Mouse (Mus musculus): ENCODE results near the gene Pcnt.

Gene Pcnt

DNA sequence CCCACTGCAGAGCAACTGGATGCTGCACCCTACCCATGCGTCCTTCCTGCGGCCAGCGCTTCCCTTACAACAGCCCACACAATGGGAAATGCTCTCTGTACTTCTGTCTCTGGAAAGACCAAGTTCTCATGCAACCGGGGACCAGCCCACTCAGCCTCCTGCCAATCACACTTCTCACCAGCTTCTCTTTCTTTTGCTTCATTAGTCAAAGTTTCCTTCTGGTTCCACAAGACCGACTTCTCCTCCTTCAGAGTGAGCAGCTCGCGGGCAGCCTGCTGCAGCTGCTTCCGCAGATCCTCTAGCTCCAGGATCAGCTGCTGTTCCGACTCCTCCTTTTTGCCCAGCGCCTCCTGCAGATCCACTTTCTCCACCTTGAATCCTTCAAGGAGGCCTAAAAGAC lies 34.1 kb downstream of the Pcnt start:
- no peak for DNase-seq (ENCODE audit: low spot score in 2 of 2)

DNA sequence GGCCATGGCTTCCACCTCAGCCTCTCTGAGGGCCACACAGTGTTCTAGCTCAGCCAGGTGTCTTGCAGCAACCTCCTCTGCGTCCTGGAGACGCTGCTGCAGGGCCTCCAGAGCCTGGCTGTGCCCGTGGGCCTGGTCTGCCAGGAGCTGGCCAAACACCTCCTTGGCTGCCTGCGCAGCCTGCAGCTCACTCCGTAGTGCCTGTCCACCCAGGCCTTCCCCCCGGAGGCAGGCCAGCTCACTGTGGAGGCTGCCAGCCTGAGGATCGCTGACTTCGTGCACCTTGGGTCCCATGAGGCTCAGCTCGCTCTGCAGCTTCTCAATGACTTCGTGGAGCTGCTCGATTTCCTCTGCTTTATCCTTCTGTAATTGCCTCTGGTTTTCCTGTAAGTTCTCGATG lies 50.0 kb downstream of the Pcnt start:
- DNase-seq (ENCODE audit: low spot score in 2 of 2): no peak

DNA sequence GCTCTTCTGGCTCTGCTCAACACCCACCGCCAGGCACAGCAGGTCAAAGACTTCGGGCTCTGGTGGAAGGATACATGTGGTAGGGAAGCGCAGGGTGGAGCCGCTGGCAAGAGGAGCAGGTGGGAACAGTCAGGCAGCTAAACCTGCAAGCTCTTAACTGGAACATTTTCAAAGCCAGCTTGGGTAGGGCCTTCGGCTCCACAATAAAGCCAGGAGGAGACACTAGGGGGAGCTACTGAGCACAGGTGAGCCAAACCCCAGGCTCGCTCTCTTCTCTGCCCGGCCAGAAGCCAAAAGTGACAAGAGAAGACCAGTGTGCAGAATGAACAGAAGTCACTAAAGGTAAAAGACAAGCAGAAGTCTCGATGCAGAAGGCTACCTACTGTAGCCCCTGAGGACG lies 50.8 kb downstream of the Pcnt start:
- no peak for DNase-seq (ENCODE audit: low spot score in 2 of 2)

DNA sequence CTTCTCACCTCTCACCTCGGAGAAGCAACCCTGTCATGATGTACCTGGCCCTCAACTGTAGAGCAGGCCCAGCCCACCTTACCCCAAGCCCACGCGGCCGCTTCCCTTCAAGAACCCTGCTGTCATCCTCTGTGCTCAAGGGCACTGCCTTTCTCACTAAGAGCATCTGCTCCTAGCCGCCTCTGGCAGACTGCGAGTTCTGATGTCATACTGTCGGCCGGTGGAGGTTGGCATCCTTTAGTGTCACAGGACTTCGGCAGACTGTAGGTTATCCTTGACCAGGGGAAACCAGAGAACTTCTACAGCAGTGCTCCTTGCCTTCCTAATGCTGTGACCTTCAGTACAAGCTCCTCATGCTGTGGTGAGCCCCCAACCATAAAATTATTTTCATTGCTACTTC lies 51.4 kb downstream of the Pcnt start:
- DNase-seq (ENCODE audit: low spot score in 2 of 2): no peak

DNA sequence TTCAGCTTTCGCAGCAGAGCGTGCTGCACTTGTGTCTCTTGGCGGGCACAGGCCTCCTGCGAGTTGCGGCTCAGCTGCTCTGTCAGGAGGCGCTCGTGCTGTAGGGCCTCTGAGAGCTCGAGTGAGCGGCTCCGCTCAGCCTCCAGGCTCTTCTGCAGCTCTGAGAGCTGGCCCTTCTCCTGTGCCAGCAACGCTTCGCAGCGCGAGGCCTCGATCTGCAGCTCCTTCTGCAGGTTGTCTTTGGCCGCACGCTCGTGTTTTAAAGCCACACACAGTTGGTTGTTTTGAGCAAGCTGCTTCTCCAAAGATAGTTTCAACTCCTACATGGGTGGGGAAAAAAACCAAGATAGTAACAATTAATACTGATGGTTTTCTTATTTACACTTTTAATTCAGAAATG lies 67.6 kb downstream of the Pcnt start:
- DNase-seq (ENCODE audit: low spot score in 2 of 2): no peak

DNA sequence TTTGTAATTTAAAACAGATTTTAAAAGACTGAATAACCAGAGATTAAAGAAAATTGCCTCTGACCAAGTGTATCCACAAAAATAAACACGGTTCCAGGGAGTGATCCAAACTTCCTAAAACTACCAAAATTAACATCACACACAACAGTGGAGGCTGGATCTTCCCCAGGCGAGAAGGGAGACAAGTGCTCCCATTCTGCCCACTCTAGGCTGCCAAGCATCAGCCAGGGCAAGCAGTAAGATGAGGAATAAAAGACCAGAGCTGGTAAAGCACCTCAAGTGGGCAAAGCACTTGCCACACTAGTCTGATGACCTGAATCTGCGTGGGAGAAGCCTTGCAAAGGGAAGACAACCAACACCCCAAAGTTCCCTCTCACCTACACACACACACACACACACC lies 70.8 kb downstream of the Pcnt start:
- no peak for DNase-seq (ENCODE audit: low spot score in 2 of 2)

DNA sequence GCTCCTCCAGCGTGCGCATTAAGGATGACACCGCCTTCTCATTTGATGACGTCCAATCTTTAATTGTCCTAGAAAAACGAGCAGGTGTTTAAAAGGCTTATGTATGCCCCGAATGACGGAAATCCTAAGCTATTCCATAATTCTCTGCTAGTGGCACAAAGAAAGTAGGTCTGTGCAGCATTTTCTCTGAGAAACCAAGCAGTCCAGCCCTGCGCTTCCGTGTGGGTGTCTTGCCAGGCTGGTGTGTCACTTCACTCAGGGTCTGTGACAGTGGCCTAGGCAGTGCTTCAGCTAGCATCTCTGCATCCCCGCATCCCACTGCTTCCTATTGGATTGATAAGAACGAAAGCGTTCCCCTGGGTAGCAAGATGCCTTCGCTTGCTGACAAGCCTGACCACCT lies 73.8 kb downstream of the Pcnt start:
- no peak for DNase-seq (ENCODE audit: low spot score in 2 of 2)

DNA sequence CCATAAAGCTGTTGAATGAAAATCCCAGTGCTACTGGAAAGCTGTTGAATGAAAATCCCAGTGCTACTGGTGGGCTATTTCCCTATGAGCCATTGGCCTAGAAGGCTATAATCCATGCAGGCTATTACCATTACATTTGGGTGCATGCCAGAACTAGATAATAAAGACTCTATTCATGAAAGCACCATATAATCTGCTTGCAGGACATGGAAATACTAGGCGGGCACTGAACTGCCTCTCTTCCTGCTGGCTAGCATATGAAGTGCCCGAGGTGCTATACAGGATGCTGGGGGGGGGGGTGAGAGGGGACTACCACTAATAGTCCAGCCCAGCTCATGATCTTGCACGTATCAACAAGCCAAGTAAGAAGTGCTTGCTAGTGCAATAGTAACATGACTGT lies 79.4 kb downstream of the Pcnt start:
- no peak for DNase-seq (ENCODE audit: low spot score in 2 of 2)

DNA sequence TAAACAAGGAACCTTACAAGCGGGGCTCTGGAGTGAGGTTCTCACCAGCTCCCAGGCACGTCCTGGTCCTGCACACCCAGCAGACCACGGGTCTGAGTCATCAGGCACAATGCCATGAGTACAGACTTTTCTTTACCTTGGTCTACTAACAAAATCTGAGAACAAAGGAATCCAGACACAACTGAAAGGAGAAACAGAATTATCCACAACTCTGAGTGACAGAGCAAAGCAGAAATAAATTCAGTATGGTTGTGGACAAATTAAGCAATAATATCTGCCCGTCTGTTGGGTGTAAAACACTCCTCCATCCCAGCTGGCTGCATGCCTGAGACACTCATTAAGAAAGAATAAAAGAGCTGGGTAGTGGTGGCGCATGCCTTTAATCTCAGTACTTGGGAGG lies 84.1 kb downstream of the Pcnt start:
- no peak for DNase-seq (ENCODE audit: low spot score in 2 of 2)

DNA sequence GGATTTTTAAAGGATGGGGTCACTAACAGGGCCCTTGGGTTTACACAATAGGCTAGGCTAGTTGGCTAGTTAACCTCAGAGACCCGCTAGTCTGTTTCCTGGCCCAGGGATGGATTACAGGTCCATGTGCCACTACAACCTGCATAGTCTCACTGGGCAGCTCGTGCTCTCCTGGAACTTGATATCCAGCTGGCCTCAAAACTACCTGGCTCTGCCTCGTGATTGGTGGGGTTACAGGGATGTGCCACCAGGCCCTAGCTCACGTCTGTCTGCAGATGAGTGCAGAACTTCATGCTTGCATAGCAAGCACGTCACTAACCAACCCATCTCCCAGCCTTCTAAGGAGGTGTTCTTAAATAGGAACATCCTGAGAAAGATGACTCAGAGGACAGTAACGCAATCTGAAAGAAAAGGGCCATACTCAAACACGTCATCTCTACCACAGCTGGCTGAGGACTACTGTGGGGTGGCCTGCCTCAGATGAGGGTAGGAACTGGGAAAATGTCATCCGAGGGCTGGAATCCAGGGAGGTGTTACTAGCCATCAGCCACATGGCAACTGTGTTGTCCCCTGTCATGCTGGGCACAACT lies 85.2 kb downstream of the Pcnt start:
- no peak for DNase-seq (ENCODE audit: low spot score in 2 of 2)

DNA sequence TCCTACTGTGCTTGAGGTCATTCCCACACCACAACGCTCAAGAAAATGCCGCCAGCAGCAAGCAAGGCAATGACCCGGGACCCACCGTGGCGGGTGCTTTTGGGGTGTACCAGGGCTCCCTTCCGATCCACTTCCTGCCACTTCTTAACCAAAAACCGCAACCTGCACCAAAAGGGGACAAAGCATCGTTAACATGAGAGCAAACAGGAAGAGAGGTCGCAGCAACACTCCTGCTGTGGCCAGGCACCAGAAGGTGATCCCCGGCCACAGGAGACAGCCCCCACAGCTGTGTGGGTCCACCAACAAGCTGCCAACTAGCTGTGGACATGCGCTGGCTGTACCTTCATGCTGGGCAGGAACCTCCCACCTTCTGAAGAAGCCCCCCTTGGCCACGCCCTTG lies 87.6 kb downstream of the Pcnt start:
- DNase-seq (ENCODE audit: low spot score in 2 of 2): no peak

DNA sequence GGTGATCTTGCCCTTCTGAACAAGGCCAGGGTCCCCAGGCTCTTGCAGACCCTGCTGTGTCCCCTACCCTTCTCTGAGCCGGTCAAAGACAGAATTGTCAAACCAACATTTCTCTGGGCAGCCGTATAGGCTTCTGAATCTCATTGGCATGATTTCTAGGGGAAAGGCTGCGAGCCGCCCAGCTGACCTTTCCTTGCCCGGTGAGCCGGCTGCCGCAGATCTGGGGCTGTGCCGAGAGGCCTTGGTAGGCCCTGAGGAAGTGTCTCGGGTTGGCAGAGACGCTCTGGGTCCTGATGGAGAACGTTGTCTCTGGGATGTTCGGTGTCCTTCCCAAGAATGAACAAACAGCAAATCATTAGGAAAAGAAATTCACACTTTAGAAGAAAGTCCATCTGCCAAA lies 88.6 kb downstream of the Pcnt start:
- no peak for DNase-seq (ENCODE audit: low spot score in 2 of 2)

DNA sequence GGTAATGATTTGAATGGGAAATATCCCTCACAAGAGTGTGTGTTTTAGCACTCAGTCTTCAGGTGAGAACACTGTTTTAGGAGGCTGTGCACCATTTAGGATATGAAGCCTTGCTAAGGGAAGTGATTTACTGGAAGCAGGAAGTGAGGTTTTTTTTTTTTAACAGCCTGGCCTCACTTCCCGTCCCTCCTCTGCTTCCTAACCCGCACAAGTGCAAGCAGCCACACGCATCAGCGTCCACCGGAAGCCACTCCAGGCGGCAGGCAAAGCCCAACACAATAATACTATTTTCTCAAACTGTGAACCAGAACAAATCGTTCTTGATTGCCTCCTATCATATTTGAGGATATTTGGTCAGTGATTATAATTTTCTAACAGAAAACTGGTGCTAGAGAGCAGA lies 90.6 kb downstream of the Pcnt start:
- no peak for DNase-seq (ENCODE audit: low spot score in 2 of 2)

DNA sequence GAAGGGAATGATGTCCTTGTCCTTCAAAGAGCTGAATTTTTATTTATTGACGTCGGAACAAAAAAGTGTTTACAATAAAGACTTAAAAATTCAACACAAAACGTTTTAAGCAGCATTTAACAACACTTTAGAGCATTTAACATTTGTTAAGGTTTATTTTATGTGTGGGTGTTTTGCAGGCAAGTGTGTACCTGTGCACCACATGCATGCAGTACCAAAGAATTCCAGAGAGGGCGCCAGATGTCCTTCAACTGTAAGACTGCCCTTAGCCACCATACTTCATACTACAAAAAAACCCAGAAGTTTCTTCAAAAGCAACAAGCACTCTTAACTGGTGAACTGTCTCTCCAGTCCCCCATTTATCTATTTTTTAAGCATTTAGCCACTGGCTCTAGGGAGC lies 96.0 kb downstream of the Pcnt start:
- peak in 1 of 2 experiments; percentile 30 for DNase-seq (ENCODE audit: low spot score in 2 of 2)

DNA sequence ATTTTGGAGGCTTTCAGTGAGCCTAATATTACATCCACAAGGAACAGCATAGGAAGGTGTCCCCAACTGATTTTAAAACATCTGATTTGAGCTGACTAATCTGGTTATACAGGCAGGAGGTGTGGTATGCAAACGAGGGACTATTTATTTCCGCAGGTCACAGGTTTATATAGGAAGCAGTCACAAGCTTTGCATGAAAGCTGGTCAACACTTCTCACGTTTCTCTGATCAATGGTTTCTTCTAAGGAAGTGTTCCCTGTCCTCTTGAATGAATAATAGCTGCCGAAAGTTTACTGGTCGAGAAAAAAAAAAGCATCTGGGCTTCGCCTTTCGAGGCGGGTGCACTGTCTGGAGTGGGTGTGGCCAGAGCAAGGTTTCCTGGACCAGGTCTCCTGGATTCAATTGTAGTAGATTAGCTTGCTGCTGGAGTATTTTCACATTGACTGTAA lies 96.5 kb downstream of the Pcnt start:
- peak in 1 of 2 experiments; percentile 12 for DNase-seq (ENCODE audit: low spot score in 2 of 2)

DNA sequence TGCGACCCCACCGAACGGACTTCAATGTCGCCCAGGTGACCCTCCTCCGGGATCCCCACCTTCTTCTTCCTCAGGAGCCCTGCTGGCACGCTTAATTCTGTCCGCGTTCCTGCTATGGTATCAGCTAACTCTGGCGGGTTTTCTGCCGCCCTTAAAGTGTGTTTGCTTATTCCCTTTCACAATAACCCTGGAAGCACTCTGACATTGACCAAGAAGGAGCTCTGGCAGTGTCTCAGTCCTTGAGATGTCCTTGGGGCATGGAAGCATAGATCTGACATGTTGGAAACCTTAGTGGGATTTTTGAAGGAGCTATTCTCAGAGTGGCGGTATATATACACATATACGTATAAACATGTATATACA lies 97.1 kb downstream of the Pcnt start:
- DNase-seq (ENCODE audit: low spot score in 2 of 2): no peak

DNA sequence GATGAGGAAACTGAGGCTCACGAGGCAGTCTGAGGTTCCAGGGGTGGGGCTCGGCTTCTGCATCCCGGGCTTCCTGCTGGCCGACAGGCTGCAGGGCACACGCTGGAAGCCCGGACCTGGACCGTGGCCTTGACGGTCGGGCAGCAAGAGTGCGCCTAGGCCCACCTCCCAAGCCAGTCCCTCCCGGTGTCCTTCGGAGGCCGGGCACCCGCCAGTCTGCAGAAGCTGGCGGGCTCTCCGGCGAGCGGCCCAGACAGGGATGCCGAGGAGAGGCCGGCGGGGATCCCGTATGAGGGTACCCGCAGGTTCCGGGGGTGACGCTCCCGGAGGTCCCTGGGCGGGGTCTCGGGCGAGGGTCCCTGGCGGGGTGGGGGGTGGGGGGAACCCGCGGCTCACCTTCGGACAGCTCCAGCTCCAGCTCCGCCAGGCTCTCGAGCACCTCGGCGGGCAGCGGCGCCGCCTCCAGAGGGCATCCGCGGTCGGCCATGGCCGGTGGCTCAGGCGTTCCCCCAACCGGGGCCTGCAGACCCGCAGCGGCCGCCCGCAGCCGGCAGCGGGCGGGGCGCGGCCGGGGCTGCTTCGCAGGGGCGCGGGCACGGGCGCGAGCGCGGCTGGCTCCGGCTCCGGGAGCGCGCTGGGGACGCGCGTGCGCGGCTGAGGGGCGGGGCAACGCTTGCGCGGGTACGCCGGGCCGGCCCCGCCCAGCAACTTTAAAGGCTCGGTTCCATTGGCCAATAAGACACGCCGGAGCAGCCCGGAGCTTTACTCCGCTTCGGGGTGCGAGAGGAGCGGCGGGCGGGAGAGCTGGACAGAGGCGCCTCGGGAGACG lies 97.7 kb downstream of the Pcnt start, which contains the start of gene Dip2a:
Gene Dip2a, minus strand, starts transcription at position 581 of the 829 bp plus-strand sequence.
- DNase-seq (ENCODE audit: low spot score in 2 of 2): peak; percentile 95 to 97

DNA sequence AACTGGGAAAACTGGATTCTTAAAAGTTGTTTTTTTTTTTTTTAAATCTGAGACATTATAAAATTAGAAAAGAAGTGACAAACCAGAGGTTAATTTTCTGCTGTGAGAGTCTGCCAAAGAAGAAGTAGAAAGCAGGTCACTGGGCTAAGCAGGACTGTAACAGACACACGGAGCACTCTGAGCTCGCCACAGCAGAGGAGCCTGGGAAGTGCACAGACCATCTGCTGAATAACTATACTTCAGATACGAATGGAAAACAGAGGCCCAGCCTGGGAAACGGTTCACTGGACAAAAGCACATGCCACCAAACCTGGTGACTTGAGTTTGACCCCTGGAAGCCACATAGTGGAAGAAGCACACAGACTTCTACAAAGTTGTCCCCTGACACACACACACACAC lies 108.2 kb downstream of the Pcnt start:
- DNase-seq (ENCODE audit: low spot score in 2 of 2): no peak

DNA sequence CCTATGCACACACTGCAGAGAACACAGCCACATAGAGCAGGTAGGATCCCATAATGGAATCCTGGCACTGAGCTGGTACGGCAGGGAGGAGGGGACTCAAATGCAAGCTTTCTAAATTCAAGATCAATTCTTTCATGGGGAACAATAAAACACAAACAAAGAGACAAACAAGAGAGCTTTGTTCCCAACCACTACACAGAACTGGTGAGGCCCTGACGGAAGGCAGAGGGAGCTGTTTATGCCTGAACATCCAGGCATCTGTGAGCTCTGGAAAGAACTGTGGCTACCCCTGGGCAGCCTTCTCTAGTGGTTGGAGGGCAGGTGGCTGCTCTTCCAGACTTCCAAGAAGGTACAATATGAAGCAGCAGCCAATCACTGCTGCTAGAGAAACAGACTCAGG lies 110.5 kb downstream of the Pcnt start:
- DNase-seq (ENCODE audit: low spot score in 2 of 2): no peak

DNA sequence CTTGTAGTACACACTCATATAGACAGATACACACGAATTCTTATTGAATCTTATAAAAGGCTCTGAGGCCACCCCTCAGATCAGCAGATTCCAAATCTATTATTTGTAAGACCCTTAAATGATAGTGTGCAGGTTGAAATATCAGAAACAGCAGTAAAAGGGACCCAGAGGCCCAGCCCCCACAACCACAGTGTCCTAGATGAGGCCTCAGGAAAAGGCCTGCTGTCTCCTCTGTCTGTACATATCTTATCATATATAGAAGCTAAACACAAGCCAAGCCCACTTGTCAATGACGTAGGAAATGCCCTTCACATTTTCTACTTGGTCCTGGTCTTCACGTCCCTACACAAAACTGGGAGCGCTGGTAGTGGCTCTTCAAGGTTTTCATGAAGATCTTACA lies 113.5 kb downstream of the Pcnt start:
- DNase-seq (ENCODE audit: low spot score in 2 of 2): no peak

DNA sequence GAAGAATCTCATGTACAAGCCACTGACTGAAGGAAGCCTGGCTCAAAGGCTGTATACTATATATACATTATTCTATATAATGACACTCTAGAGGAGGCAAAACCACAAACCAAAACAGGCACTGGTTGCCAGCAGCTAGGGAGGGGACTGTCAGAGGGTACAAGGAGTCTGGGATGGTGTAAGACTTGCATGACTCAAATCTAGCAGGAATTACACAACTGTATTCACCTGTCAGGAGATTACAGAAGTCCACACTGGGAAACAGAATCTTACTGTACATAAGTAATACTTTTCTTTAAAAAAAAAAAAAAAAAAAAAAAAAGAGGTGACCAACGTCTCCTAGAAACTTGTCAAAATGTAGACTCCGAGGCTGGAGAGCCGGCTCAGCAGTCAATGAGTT lies 114.0 kb downstream of the Pcnt start:
- no peak for DNase-seq (ENCODE audit: low spot score in 2 of 2)

DNA sequence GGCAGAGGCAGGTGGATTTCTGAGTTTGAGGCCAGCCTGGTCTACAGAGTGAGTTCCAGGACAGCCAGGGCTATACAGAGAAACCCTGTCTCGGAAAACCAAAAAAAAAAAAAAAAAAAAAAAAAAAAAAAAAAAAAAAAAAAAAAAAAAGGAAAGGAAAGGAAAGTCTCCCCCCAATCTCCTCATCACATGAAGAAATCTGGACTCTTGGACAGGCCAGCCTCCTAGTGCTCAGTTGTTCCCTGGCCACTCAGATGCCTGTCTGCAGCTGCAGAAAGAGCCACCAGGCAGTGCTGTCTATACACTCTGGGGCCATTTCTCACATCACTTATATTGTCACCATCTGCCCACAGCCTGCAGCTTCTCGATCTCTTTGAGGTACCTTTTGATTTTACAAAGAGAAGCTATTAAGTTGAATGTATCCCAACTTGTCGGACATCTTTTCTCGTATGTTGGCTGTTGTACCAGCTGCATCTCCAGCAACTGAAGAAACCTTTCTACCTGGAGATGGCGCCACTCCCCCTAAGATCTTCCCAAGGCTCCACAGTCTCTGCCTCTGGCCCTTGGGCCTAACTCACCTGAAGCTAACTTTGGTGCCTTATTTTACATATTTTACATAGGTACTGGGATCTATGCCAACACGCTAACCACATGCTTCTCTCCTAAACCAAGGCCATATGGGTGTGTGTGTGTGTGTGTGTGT lies 116.1 kb downstream of the Pcnt start:
- DNase-seq (ENCODE audit: low spot score in 2 of 2): no peak

DNA sequence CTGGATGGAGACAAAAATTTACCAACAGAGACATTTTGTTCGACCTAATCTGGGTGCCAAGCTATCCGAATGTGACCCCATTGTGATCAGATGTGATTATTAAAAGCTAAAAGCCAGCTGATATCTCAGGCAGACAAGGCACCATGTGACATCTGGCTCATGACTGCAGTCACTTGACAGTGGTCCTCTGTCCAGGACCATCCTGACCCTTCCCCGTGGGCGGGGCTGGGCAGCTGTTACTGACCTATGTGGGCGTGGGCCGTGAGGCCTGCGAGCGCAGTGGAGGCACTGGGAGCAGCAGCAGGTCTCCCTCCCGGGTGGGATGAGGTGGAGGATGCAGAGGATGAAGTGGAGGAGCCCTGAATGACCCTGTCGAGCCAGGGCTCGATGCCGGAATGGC lies 125.0 kb downstream of the Pcnt start:
- no peak for DNase-seq (ENCODE audit: low spot score in 2 of 2)
